Mouse (Mus musculus) MEL (cell line): ENCODE data around the gene Nrtn. TPM values are rescaled to one million over a fixed set of nuclear protein-coding genes. Genes with fewer than 3 reads are reported as not detected.

Experiments used
- DNase-seq: peaks from one replicate; pipeline ENCODE4 v3.0.0; 2011; ENCODE audit warnings: low read depth, low spot score
- H3K27ac ChIP-seq: 2 replicates; pipeline ENCODE4 v1.5.1; 2012; ENCODE audit warnings: low read depth, mild to moderate bottlenecking, control low read depth, low read length, moderate library complexity; ENCODE audit not compliant: control insufficient read depth
- H3K27me3 ChIP-seq, 2 experiments: fragments of 150-350 bp in 1 of 2; sonication (generic) in 1 of 2; 2 replicates each; pipeline ENCODE4 v1.6.1; 2012; ENCODE audit warnings: low read length in 2 of 2, mild to moderate bottlenecking in 2 of 2, improper control_type of control experiment in 1 of 2, moderate library complexity in 1 of 2; ENCODE audit not compliant: insufficient read depth in 2 of 2, control insufficient read depth in 1 of 2
- H3K36me3 ChIP-seq, 2 experiments: 2 replicates each; pipeline ENCODE4 v1.6.1; 2012 to 2014; ENCODE audit warnings: low read length in 2 of 2, improper control_type of control experiment in 1 of 2, inconsistent platforms in 1 of 2, mild to moderate bottlenecking in 1 of 2; ENCODE audit not compliant: insufficient read depth in 2 of 2, control insufficient read depth in 1 of 2
- H3K4me1 ChIP-seq, 2 experiments: fragments of 150-350 bp in 1 of 2; sonication (generic) in 1 of 2; 2 replicates each; pipeline ENCODE4 v1.6.1; 2012; ENCODE audit warnings: low read length in 2 of 2, improper control_type of control experiment in 1 of 2, mild to moderate bottlenecking in 1 of 2; ENCODE audit not compliant: insufficient read depth in 2 of 2, control insufficient read depth in 1 of 2
- H3K4me3 ChIP-seq, 2 experiments: fragments of 150-350 bp in 1 of 2; sonication (generic) in 1 of 2; 2 replicates each; pipeline ENCODE4 v1.5.1; 2012; ENCODE audit warnings: low read depth in 2 of 2, low read length in 2 of 2, mild to moderate bottlenecking in 2 of 2, moderate library complexity in 2 of 2, control low read depth in 1 of 2, improper control_type of control experiment in 1 of 2; ENCODE audit not compliant: control insufficient read depth in 1 of 2, insufficient read depth in 1 of 2
- H3K79me2 ChIP-seq: 2 replicates; pipeline ENCODE4 v1.6.1; 2012; ENCODE audit warnings: mild to moderate bottlenecking, low read length, moderate library complexity; ENCODE audit not compliant: control insufficient read depth, poor library complexity, insufficient read depth
- H3K9ac ChIP-seq: 2 replicates; pipeline ENCODE4 v1.6.1; 2012; ENCODE audit warnings: low read depth, mild to moderate bottlenecking, control low read depth, low read length, moderate library complexity; ENCODE audit not compliant: control insufficient read depth, poor library complexity, severe bottlenecking
- H3K9me3 ChIP-seq: fragments of 150-350 bp; sonication (generic); replicated peaks from 2 replicates; pipeline ENCODE4 v1.6.1; 2012; ENCODE audit warnings: mild to moderate bottlenecking, low read length, improper control_type of control experiment, moderate library complexity; ENCODE audit not compliant: insufficient read depth
- CHD1 ChIP-seq: IDR thresholded peaks from 2 replicates; pipeline ENCODE4 v1.6.1; 2012; ENCODE audit warnings: low read depth, mild to moderate bottlenecking, inconsistent platforms, low read length, improper control_type of control experiment
- CHD2 ChIP-seq: IDR thresholded peaks from 2 replicates; pipeline ENCODE4 v1.6.1; 2011; ENCODE audit warnings: low read length, improper control_type of control experiment
- CTCF ChIP-seq, 3 experiments: IDR thresholded peaks in 2 of 3; conservative IDR thresholded peaks in 1 of 3; 2 replicates each; pipeline ENCODE4 v1.5.1; 2011 to 2012; ENCODE audit warnings: low read length in 3 of 3, low read depth in 2 of 3, mild to moderate bottlenecking in 2 of 3, improper control_type of control experiment in 1 of 3, inconsistent platforms in 1 of 3, mixed read lengths in 1 of 3, moderate library complexity in 1 of 3; ENCODE audit not compliant: control insufficient read depth in 1 of 3, insufficient read depth in 1 of 3, poor library complexity in 1 of 3, severe bottlenecking in 1 of 3
- EP300 ChIP-seq, 2 experiments: IDR thresholded peaks; 2 replicates each; pipeline ENCODE4 v1.6.1; 2011; ENCODE audit warnings: improper control_type of control experiment in 2 of 2, low read length in 2 of 2, low read depth in 1 of 2, mild to moderate bottlenecking in 1 of 2
- ETS1 ChIP-seq: IDR thresholded peaks from 2 replicates; pipeline ENCODE4 v1.6.1; 2012; ENCODE audit warnings: low read depth, mild to moderate bottlenecking, inconsistent platforms, low read length, improper control_type of control experiment, moderate library complexity
- GABPA ChIP-seq: IDR thresholded peaks from 2 replicates; pipeline ENCODE4 v1.6.1; 2012; ENCODE audit warnings: low read depth, mild to moderate bottlenecking, inconsistent platforms, low read length, improper control_type of control experiment, moderate library complexity
- JUND ChIP-seq: IDR thresholded peaks from 2 replicates; pipeline ENCODE4 v1.6.1; 2011; ENCODE audit warnings: low read depth, mild to moderate bottlenecking, improper control_type of control experiment, low read length
- MAFK ChIP-seq: IDR thresholded peaks from 2 replicates; pipeline ENCODE4 v1.6.1; 2011; ENCODE audit warnings: low read depth, mild to moderate bottlenecking, low read length, improper control_type of control experiment, borderline replicate concordance
- MAX ChIP-seq: IDR thresholded peaks from 2 replicates; pipeline ENCODE4 v1.6.1; 2011; ENCODE audit warnings: low read length, improper control_type of control experiment
- MEF2A ChIP-seq: IDR thresholded peaks from 2 replicates; pipeline ENCODE4 v1.6.1; 2014; ENCODE audit warnings: low read depth, mild to moderate bottlenecking, inconsistent platforms, low read length, improper control_type of control experiment; ENCODE audit not compliant: poor library complexity, insufficient replicate concordance, severe bottlenecking; ENCODE audit errors: extremely low read depth
- MXI1 ChIP-seq: IDR thresholded peaks from 2 replicates; pipeline ENCODE4 v1.6.1; 2011; ENCODE audit warnings: mild to moderate bottlenecking, low read depth, low read length, improper control_type of control experiment
- MYB ChIP-seq: IDR thresholded peaks from 2 replicates; pipeline ENCODE4 v1.6.1; 2011; ENCODE audit warnings: mild to moderate bottlenecking, low read depth, low read length, improper control_type of control experiment
- NELFE ChIP-seq: IDR thresholded peaks from 2 replicates; pipeline ENCODE4 v1.6.1; 2011; ENCODE audit warnings: low read depth, low read length, improper control_type of control experiment
- NRF1 ChIP-seq: IDR thresholded peaks from 2 replicates; pipeline ENCODE4 v1.6.1; 2014; ENCODE audit warnings: low read depth, mild to moderate bottlenecking, inconsistent platforms, low read length, improper control_type of control experiment, moderate library complexity; ENCODE audit not compliant: poor library complexity, insufficient read depth, severe bottlenecking
- POLR2AphosphoS2 ChIP-seq: IDR thresholded peaks from 2 replicates; pipeline ENCODE4 v1.6.1; 2011; ENCODE audit warnings: low read length, improper control_type of control experiment
- POLR2AphosphoS5 ChIP-seq: IDR thresholded peaks from 2 replicates; pipeline ENCODE4 v1.6.1; 2012; ENCODE audit warnings: low read depth, borderline replicate concordance, mild to moderate bottlenecking, inconsistent platforms, low read length, moderate library complexity, mixed read lengths
- RAD21 ChIP-seq: IDR thresholded peaks from 2 replicates; pipeline ENCODE4 v1.6.1; 2011; ENCODE audit warnings: mild to moderate bottlenecking, low read depth, low read length, improper control_type of control experiment
- SIN3A ChIP-seq: IDR thresholded peaks from 2 replicates; pipeline ENCODE4 v1.6.1; 2012; ENCODE audit warnings: low read length, improper control_type of control experiment, inconsistent platforms
- UBTF ChIP-seq: IDR thresholded peaks from 2 replicates; pipeline ENCODE4 v1.6.1; 2012; ENCODE audit warnings: low read depth, mild to moderate bottlenecking, inconsistent platforms, low read length, improper control_type of control experiment, moderate library complexity, borderline replicate concordance; ENCODE audit not compliant: insufficient read depth
- USF1 ChIP-seq: IDR thresholded peaks from 2 replicates; pipeline ENCODE4 v1.6.1; 2014; ENCODE audit warnings: low read depth, mild to moderate bottlenecking, inconsistent platforms, low read length, improper control_type of control experiment, moderate library complexity
- ZC3H11A ChIP-seq: IDR thresholded peaks from 2 replicates; pipeline ENCODE4 v1.6.1; 2012; ENCODE audit warnings: low read depth, mild to moderate bottlenecking, inconsistent platforms, low read length, improper control_type of control experiment
- ZMIZ1 ChIP-seq: IDR thresholded peaks from 2 replicates; pipeline ENCODE4 v1.6.1; 2012; ENCODE audit warnings: low read depth, mild to moderate bottlenecking, inconsistent platforms, low read length, improper control_type of control experiment, moderate library complexity
- polyA plus RNA-seq, 2 experiments: library from polyadenylated mRNA; stranded (reverse) in 1 of 2; unstranded in 1 of 2; fragments of >175 nt in 1 of 2; fragments of >200 nt in 1 of 2; gene quantifications; 2 replicates each; pipeline versions ENCODE4 v1.2.1 to v1.2.4; 2012; ENCODE audit warnings: low replicate concordance in 2 of 2, low read depth in 1 of 2; ENCODE audit not compliant: insufficient read length in 2 of 2, insufficient read depth in 1 of 2, missing spikeins in 1 of 2
- total RNA-seq: library from RNA; depleted of rRNA; stranded (reverse); fragments of 300-350 nt; gene quantifications from 2 replicates; pipeline ENCODE4 v1.2.3, GENCODE M21; 2012

The Nrtn gene
- total and polyA plus RNA-seq, 3 experiments, result 10.9 to 11.8 TPM; not detected in 1

- H3K36me3 ChIP-seq, result peaks cover 0 to 7% of the 10 kb centered on the region in 2 experiments; a peak in 2 of 4 replicates
- H3K79me2 ChIP-seq, result no peaks in the 10 kb centered on the region
- H3K4me3 ChIP-seq, result no peak overlapping the region
- no peaks in the 10 kb centered on the region for H3K4me1 ChIP-seq
- no peak overlapping the region for H3K27ac ChIP-seq
- no peak for DNase-seq
- H3K9ac ChIP-seq, result no peak overlapping the region
- no peaks in the 10 kb centered on the region for H3K27me3 ChIP-seq
- no peaks in the 10 kb centered on the region for H3K9me3 ChIP-seq
- TF ChIP-seq ZMIZ1, result no peak
- no peak for TF ChIP-seq JUND
- TF ChIP-seq MAFK, result no peak
- no peak for TF ChIP-seq RAD21
- TF ChIP-seq GABPA, result no peak
- TF ChIP-seq ETS1, result no peak
- no peak for TF ChIP-seq CHD1
- TF ChIP-seq UBTF, result no peak
- no peak for TF ChIP-seq MYB
- TF ChIP-seq POLR2AphosphoS5, result no peak
- no peak for TF ChIP-seq CHD2
- TF ChIP-seq USF1, result no peak
- no peak for TF ChIP-seq MAX
- no peak for TF ChIP-seq POLR2AphosphoS2
- TF ChIP-seq, all 39 proteins: peak for 0
These were observed 47.6 kb downstream of the Nrtn start for GRCm38 (mm10) chr17:56709708-56710107.

GRCm38 (mm10) chr17:56708692-56709091 is 48.6 kb downstream of the Nrtn start:
- no peaks in the 10 kb centered on the region for H3K27me3 ChIP-seq

More at GRCm38 (mm10) chr17:56708692-56709091, 48.6 kb downstream of the Nrtn start:
- Histone ChIP-seq H3K4me3 (no peak overlapping the region), H3K36me3 (peaks cover 0 to 8% of the 10 kb centered on the region in 2 experiments; a peak in 2 of 4 replicates), H3K9me3 (no peaks in the 10 kb centered on the region), H3K79me2 (no peaks in the 10 kb centered on the region), H3K4me1 (no peaks in the 10 kb centered on the region), H3K9ac (no peak overlapping the region), H3K27ac (no peak overlapping the region)
- TF ChIP-seq NRF1, result no peak
- TF ChIP-seq SIN3A, result no peak
- TF ChIP-seq NELFE, result no peak
- no peak for TF ChIP-seq POLR2AphosphoS5
- no peak for TF ChIP-seq MEF2A
- no peak for TF ChIP-seq CTCF (IDR thresholded peaks at IDR 0.05 in 2 of 3, conservative IDR thresholded peaks at IDR 0.05 in 1 of 3; ENCODE audit: control insufficient read depth in 1 of 3, insufficient read depth in 1 of 3, low read depth in 2 of 3, low read length in 3 of 3, poor library complexity in 1 of 3, severe bottlenecking in 1 of 3)
- no peak for TF ChIP-seq ETS1
- TF ChIP-seq UBTF, result no peak
- no peak for TF ChIP-seq ZC3H11A
- no peak for TF ChIP-seq MXI1
- TF ChIP-seq EP300 (IDR thresholded peaks at IDR 0.05; ENCODE audit: low read depth in 1 of 2, low read length in 2 of 2), result no peak
- DNase-seq, result no peak
